Mouse (Mus musculus): ENCODE data around the gene Ephb6.
"Not testable (repeated sequence)": the region's sequence is repeated elsewhere in the genome, so short reads cannot be mapped to it uniquely, and the experiment has no call there.

Gene Ephb6

GRCm38 (mm10) chr6:41605061-41605793 is at the start of gene Ephb6:
Ephb6 (plus strand) TSS chr6:41605482.
- DNase-seq (ENCODE audit: low read depth, low spot score) = no peak

DNA sequence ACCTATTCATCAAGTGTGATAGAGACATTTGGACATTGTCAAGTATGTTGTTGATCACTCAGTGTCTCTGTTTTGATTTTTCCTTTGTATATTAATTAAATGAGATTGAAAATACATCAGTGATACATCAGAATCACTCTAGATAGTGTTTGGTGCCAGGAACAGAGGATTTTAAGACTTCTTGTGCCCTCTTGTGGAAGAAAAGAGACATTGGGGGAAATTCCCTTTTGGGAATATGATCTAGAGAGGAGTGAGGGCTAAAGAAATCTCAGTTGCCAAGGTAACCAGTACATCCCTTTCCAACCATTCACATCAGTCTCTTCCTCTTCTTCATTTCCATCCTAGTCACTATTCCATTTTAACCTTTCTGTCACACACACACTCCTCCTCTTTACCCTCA is 48.9 kb upstream of the Ephb6 start:
- no peak for DNase-seq (ENCODE audit: low read depth, low spot score)

- DNase-seq (ENCODE audit: low read depth, low spot score) = no peak
These were observed 47.8 kb upstream of the Ephb6 start for GRCm38 (mm10) chr6:41557468-41557867.

DNA sequence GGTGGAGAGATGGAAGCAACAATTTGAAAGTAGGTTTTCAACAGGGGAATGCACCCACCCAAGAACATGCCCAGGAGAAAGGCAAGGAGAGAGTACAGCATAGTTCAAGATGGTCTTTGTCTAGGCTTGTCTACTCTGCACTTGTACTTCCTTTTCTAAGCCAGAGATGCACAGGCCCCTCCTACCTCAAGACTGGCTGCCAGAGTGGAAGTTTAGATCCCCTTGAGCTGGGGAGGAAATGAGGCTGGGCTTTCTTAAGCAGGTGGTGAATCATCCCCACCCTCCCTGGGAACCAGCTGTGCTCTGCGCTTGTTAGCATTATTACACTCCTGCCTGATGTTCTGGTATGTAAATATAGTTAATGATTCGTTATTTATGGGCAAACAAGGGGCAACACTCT is 47.0 kb upstream of the Ephb6 start:
- DNase-seq (ENCODE audit: low read depth, low spot score) = no peak

DNA sequence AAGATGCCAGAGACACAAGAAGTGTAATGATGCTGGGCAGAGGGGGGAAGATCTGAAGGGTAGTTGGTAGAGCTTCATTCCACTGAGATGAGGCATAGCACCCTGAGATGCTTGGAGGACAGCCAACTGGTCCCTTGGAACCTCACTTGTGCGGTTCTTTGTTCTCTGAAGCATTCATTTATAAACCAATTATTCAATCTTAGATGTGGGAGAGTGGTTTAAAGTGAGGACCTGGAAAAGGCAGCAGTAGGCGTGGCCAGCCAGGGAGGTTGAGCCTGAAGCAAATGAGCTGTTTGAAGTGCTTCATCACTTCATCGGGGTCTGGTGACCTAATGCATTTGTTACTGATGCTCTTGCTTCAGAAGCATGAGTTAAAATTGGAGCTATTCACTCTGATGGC is 46.0 kb upstream of the Ephb6 start:
- DNase-seq (ENCODE audit: low read depth, low spot score) = no peak

DNA sequence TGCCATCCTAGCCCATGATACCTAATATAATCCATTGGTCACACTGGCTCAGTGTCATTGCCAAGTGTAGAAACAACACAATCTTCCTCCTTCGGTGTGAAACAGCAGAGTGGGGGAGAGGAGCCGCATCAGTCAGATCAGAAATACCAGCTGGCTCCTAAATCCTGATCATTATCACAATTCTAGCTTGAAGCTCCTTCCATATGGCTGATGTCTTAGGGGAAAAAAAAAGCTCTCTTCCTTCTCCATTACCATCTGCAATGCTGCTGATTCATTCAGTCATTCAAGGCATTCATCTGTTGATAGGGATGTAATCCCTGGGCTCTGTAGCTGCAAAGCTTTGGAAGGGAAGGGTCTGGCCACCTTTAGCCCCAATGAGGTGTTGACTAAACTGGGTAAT is 45.0 kb upstream of the Ephb6 start:
- DNase-seq (ENCODE audit: low read depth, low spot score) = no peak

- DNase-seq (ENCODE audit: low read depth, low spot score) = no peak
These were observed 42.7 kb upstream of the Ephb6 start for GRCm38 (mm10) chr6:41562598-41562997.

- not testable (repeated sequence) for DNase-seq (ENCODE audit: low read depth, low spot score)
These were observed 42.0 kb upstream of the Ephb6 start for GRCm38 (mm10) chr6:41563104-41563951.

- no peak for DNase-seq (ENCODE audit: low read depth, low spot score)
These were observed 40.0 kb upstream of the Ephb6 start for GRCm38 (mm10) chr6:41565261-41565660.

GRCm38 (mm10) chr6:41566965-41567364 is 38.3 kb upstream of the Ephb6 start:
- DNase-seq (ENCODE audit: low read depth, low spot score) = no peak

DNA sequence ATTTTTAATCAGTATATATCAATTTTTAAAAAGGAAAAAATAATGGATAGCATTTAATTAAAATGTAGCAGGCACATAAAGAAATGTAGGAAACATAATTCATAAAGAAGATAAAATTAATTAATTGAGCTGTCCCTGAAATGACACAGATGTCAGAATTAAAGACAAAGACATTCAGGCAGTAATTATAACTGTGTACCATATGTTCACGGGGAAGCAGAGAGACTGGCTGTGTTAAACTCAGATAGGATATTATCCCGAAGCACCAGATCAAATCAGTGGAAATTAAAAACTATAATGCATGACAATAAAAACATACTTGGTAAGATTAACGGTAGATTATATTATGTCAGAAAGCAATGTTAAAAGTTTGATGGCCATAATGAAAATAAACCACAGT is 36.2 kb upstream of the Ephb6 start:
- DNase-seq (ENCODE audit: low read depth, low spot score) = no peak

GRCm38 (mm10) chr6:41576526-41577097 is 28.7 kb upstream of the Ephb6 start:
- DNase-seq (ENCODE audit: low read depth, low spot score) = no peak

GRCm38 (mm10) chr6:41577297-41577696 is 28.0 kb upstream of the Ephb6 start:
- no peak for DNase-seq (ENCODE audit: low read depth, low spot score)

DNA sequence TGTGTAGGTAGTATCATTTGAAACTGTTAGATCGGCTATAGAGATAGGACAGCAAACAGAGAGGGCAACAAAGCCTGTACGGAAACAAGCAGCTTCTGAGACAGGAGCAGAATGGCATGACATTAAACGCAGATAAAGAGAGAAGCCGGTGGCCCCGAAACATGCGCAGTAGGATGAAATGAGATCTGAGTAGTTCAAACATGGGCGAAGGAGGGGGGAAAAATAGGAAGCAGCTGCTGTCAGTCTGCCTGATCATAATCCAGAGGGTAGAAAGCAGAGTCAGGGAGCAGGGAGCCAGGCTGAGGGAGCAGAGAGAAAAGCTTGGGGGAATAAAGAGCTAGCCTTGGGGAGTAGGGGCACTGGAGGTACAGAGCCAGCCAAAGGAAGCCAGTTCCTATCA is 24.0 kb upstream of the Ephb6 start:
- no peak for DNase-seq (ENCODE audit: low read depth, low spot score)

DNA sequence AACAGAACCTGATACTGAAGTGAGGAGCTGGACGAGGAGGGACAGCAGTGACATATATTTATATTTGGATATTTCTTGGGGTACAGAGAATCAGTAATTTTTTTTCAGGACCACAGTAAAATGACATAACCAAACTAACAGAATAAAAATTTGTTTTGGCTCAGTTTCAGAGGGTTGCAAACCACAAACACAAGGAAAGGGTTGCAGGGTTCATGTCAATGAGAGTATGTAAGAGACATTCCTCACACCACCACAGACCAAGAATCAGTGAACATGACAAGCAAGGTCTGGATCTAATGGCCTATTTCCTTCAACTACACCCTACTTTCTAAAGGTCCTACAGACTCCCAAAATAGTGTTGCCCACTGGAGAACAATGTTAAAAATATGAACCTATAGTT is 23.1 kb upstream of the Ephb6 start:
- no peak for DNase-seq (ENCODE audit: low read depth, low spot score)

DNA sequence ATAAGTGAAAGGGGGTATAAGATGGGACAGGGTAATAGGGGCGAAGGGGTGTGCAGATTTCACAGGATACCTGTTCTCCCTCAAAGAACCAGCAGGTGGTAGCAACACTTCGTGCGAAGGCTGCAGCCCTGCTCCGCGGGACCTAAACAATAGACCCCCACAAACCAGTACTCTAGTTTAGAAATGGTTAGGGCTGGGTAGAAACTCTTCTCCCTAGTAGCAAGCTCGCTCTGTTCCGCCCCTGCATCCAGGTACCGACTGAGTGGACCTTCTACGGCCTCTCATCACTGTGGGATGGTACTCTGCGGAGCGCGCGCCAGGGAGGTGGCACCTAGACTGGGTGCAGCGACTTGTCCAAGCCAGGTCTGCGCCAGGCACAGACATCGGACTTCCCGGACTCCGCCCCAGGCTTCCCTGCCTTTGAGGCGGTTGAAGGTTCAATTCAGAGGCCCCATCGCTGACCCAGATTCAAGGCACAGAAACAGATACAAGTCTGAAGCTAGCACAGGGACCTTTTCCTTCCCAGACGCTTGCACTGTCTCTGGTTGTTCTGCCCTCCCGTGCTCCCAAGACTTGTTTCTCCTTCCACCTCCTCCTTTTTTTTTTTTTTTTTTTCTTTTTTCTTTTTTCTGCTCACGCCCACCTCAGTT is 756 bp upstream of the Ephb6 start:
- DNase-seq (ENCODE audit: low read depth, low spot score) = no peak

GRCm38 (mm10) chr6:41605794-41606104 is 467 bp downstream of the Ephb6 start:
- no peak for DNase-seq (ENCODE audit: low read depth, low spot score)

- no peak for DNase-seq (ENCODE audit: low read depth, low spot score)
These were observed 932 bp downstream of the Ephb6 start for GRCm38 (mm10) chr6:41606214-41606613.

DNA sequence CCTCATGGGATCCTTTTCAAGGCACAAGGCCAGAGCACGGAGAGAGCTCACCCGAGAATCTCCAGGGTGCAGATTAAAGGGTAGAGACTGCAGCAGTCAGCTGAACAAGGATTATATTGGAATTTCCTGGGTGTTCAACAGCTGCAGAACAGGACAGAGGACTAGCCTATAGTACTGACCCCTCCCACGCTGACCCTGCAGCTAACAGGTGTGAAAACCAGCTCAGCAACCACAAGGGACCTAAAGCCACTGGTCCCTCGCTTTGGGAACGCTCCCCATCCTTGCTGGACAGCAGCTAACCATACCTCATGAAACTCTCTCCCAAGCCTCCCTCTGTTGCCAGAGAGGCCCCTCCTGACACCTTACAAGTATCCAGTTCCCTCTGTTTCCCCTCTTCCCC is 2.4 kb downstream of the Ephb6 start:
- DNase-seq (ENCODE audit: low read depth, low spot score) = no peak

- no peak for DNase-seq (ENCODE audit: low read depth, low spot score)
These were observed 15.0 kb downstream of the Ephb6 start for GRCm38 (mm10) chr6:41620173-41620798.

- DNase-seq (ENCODE audit: low read depth, low spot score) = no peak
These were observed 16.1 kb downstream of the Ephb6 start for GRCm38 (mm10) chr6:41621241-41621990.
